Mouse (Mus musculus) CH12.LX (cell line): Measurements from ENCODE around the gene D630045J12Rik. TPM values are rescaled to one million over a fixed set of nuclear protein-coding genes. Genes with fewer than 3 reads are reported as not detected.

Source experiments
- DNase-seq: peaks from one replicate; pipeline ENCODE4 v3.0.0-alpha.2; 2013; ENCODE audit errors: extremely low read depth
- H3K27ac ChIP-seq: 2 replicates; pipeline ENCODE4 v1.5.1; 2012; ENCODE audit warnings: low read depth, mild to moderate bottlenecking, control low read depth, moderate library complexity; ENCODE audit not compliant: insufficient read depth
- H3K27me3 ChIP-seq: replicated peaks from 2 replicates; pipeline ENCODE3; 2012; ENCODE audit warnings: inconsistent platforms
- H3K36me3 ChIP-seq, 2 experiments: replicated peaks in 1 of 2; 2 replicates each; pipeline versions ENCODE3 to v1.6.1; 2012; ENCODE audit warnings: inconsistent platforms in 1 of 2, low read length in 1 of 2, mild to moderate bottlenecking in 1 of 2, mixed read lengths in 1 of 2, moderate library complexity in 1 of 2; ENCODE audit not compliant: control insufficient read depth in 1 of 2, insufficient read depth in 1 of 2
- H3K4me1 ChIP-seq, 2 experiments: 2 replicates each; pipeline ENCODE4 v1.6.1; 2012; ENCODE audit warnings: inconsistent platforms in 1 of 2, moderate library complexity in 1 of 2; ENCODE audit not compliant: insufficient read depth in 2 of 2, control insufficient read depth in 1 of 2
- H3K4me2 ChIP-seq: 2 replicates; pipeline ENCODE4 v1.6.1; 2012; ENCODE audit warnings: low read depth, mild to moderate bottlenecking, control low read depth; ENCODE audit not compliant: poor library complexity, insufficient read depth, severe bottlenecking
- H3K4me3 ChIP-seq, 3 experiments: fragments of 150-350 bp in 1 of 3; sonication (generic) in 1 of 3; replicated peaks in 1 of 3; 2 replicates each; pipeline versions ENCODE3 to v1.5.1; 2011 to 2012; ENCODE audit warnings: low read depth in 2 of 3, low read length in 2 of 3, mild to moderate bottlenecking in 2 of 3, moderate library complexity in 2 of 3, control low read depth in 1 of 3, improper control_type of control experiment in 1 of 3, inconsistent platforms in 1 of 3, mixed read lengths in 1 of 3; ENCODE audit not compliant: poor library complexity in 1 of 3
- H3K79me2 ChIP-seq: replicated peaks from 2 replicates; pipeline ENCODE4 v1.6.1; 2012; ENCODE audit warnings: mild to moderate bottlenecking, moderate library complexity; ENCODE audit not compliant: control insufficient read depth, poor library complexity, insufficient read depth, severe bottlenecking; ENCODE audit errors: extremely low read depth
- H3K9ac ChIP-seq: 2 replicates; pipeline ENCODE4 v1.6.1; 2012; ENCODE audit warnings: low read depth, mild to moderate bottlenecking, control low read depth, moderate library complexity; ENCODE audit not compliant: insufficient read depth
- H3K9me3 ChIP-seq: replicated peaks from 2 replicates; pipeline ENCODE3; 2012; ENCODE audit warnings: low read length, inconsistent platforms, mixed read lengths
- CHD2 ChIP-seq: IDR thresholded peaks from 2 replicates; pipeline ENCODE4 v1.6.1; 2011; ENCODE audit warnings: low read length, improper control_type of control experiment
- CTCF ChIP-seq, 2 experiments: IDR thresholded peaks in 1 of 2; conservative IDR thresholded peaks in 1 of 2; 2 replicates each; pipeline ENCODE4 v1.5.1; 2011 to 2012; ENCODE audit warnings: low read depth in 2 of 2, low read length in 2 of 2, improper control_type of control experiment in 1 of 2, inconsistent platforms in 1 of 2, mild to moderate bottlenecking in 1 of 2, moderate library complexity in 1 of 2
- GABPA ChIP-seq: IDR thresholded peaks from 2 replicates; pipeline ENCODE4 v1.6.1; 2012; ENCODE audit warnings: low read depth, low read length, improper control_type of control experiment, inconsistent platforms; ENCODE audit not compliant: insufficient replicate concordance
- HCFC1 ChIP-seq: IDR thresholded peaks from 2 replicates; pipeline ENCODE4 v1.6.1; 2012; ENCODE audit warnings: low read depth, mild to moderate bottlenecking, inconsistent platforms, low read length, improper control_type of control experiment
- JUN ChIP-seq: IDR thresholded peaks from 2 replicates; pipeline ENCODE4 v1.6.1; 2011; ENCODE audit warnings: low read depth, mild to moderate bottlenecking, low read length, improper control_type of control experiment, moderate library complexity; ENCODE audit not compliant: insufficient read depth
- KAT2A ChIP-seq: IDR thresholded peaks from 2 replicates; pipeline ENCODE4 v1.6.1; 2012; ENCODE audit warnings: low read length, improper control_type of control experiment, inconsistent platforms; ENCODE audit not compliant: insufficient replicate concordance
- NRF1 ChIP-seq: IDR thresholded peaks from 2 replicates; pipeline ENCODE4 v1.6.1; 2014; ENCODE audit warnings: low read depth, mild to moderate bottlenecking, inconsistent platforms, low read length, improper control_type of control experiment, moderate library complexity
- PAX5 ChIP-seq: IDR thresholded peaks from 2 replicates; pipeline ENCODE4 v1.6.1; 2012; ENCODE audit warnings: low read length, inconsistent platforms, mixed read lengths
- POLR2A ChIP-seq: IDR thresholded peaks from 2 replicates; pipeline ENCODE4 v1.6.1; 2011; ENCODE audit warnings: low read depth, mild to moderate bottlenecking, improper control_type of control experiment, low read length
- POLR2AphosphoS2 ChIP-seq: IDR thresholded peaks from 2 replicates; pipeline ENCODE4 v1.6.1; 2011; ENCODE audit warnings: low read depth, low read length, improper control_type of control experiment
- RAD21 ChIP-seq: IDR thresholded peaks from 2 replicates; pipeline ENCODE4 v1.6.1; 2011; ENCODE audit warnings: low read depth, mild to moderate bottlenecking, low read length, improper control_type of control experiment, moderate library complexity
- SIN3A ChIP-seq: IDR thresholded peaks from 2 replicates; pipeline ENCODE4 v1.6.1; 2012; ENCODE audit warnings: low read length, improper control_type of control experiment, inconsistent platforms
- TBP ChIP-seq: conservative IDR thresholded peaks from 2 replicates; pipeline ENCODE4 v1.6.1; 2011; ENCODE audit warnings: low read depth, low read length, improper control_type of control experiment
- TCF12 ChIP-seq: IDR thresholded peaks from 2 replicates; pipeline ENCODE4 v1.6.1; 2014; ENCODE audit warnings: low read depth, mild to moderate bottlenecking, inconsistent platforms, low read length, improper control_type of control experiment
- USF2 ChIP-seq: conservative IDR thresholded peaks from 2 replicates; pipeline ENCODE4 v1.6.1; 2011; ENCODE audit warnings: low read depth, low read length, improper control_type of control experiment
- ZC3H11A ChIP-seq: IDR thresholded peaks from 2 replicates; pipeline ENCODE4 v1.6.1; 2012; ENCODE audit warnings: low read depth, mild to moderate bottlenecking, inconsistent platforms, low read length, improper control_type of control experiment
- ZKSCAN1 ChIP-seq: IDR thresholded peaks from 2 replicates; pipeline ENCODE4 v1.6.1; 2012; ENCODE audit warnings: low read depth, inconsistent platforms, low read length, improper control_type of control experiment, borderline replicate concordance
- ZMIZ1 ChIP-seq: IDR thresholded peaks from 2 replicates; pipeline ENCODE4 v1.6.1; 2012; ENCODE audit warnings: low read depth, mild to moderate bottlenecking, inconsistent platforms, low read length, improper control_type of control experiment
- ZNF384 ChIP-seq: IDR thresholded peaks from 2 replicates; pipeline ENCODE4 v1.6.1; 2012; ENCODE audit warnings: low read depth, low read length, improper control_type of control experiment, inconsistent platforms
- dilution Hi-C: fragments of 300-500 bp; cut with MboI; formaldehyde crosslinking; loops from 2 replicates; pipeline ENCODE4 v1.14.3; 2020; ENCODE audit warnings: low sequenced_read_pairs; ENCODE audit not compliant: extremely low pct_unique_long_range_greater_than_20kb, extremely low pct_ligation_motif_present
- in situ Hi-C: fragments of 300-500 bp; cut with MboI; formaldehyde crosslinking; loops from 3 replicates; pipeline ENCODE4 v1.14.3; 2019; ENCODE audit warnings: low sequenced_read_pairs, low pct_ligation_motif_present, low pct_unique_long_range_greater_than_20kb, mixed read lengths
- polyA plus RNA-seq: library from polyadenylated mRNA; unstranded; fragments of >175 nt; gene quantifications from 2 replicates; pipeline ENCODE4 v1.2.1, GENCODE M21; 2012; ENCODE audit warnings: low read depth; ENCODE audit not compliant: insufficient read length
- total RNA-seq, 2 experiments: library from RNA; depleted of rRNA; stranded (reverse); fragments of 300-350 nt in 1 of 2; fragments of >200 nt in 1 of 2; gene quantifications; 2 replicates each; pipeline ENCODE4 v1.2.3; 2012 to 2014

D630045J12Rik gene
- total and polyA plus RNA-seq, 3 experiments: 0.48 to 4.9 (median 1.7) TPM

DNA sequence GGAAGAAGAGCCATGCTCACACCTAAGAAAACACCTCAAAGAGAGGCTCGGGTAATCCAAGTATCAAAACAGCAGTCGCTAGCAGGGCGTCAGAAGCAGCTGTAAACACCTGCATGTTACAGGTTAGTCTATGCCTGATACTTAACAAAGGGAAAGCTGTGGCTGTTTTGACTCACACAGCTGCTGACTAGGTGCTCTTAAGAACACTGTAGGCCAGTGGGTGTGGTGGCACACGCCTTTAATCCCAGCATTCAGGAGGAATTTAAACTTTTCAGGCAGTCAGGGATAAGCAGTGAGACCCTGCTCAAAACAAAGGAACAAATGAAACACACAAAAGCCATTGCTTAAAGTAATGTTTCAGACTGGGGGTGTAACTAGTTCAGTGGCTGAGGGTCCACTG lies 170.6 kb downstream of the D630045J12Rik start:
- Histone ChIP-seq H3K9me3 (no peaks in the 10 kb centered on the region), H3K27ac (no peak overlapping the region), H3K4me1 (no peaks in the 10 kb centered on the region), H3K27me3 (no peaks in the 10 kb centered on the region), H3K79me2 (no peaks in the 10 kb centered on the region), H3K4me3 (no peak overlapping the region), H3K4me2 (no peak overlapping the region)
- dilution Hi-C loops: no loop called here
- no peak for DNase-seq
- no peak for TF ChIP-seq SIN3A
- TF ChIP-seq ZMIZ1: no peak
- TF ChIP-seq JUN: no peak
- TF ChIP-seq CHD2: no peak
- no peak for TF ChIP-seq POLR2A
- TF ChIP-seq NRF1: no peak
- TF ChIP-seq KAT2A: no peak
- no peak for TF ChIP-seq CTCF (conservative IDR thresholded peaks at IDR 0.05 in 1 of 2, IDR thresholded peaks at IDR 0.05 in 1 of 2; ENCODE audit: low read depth in 2 of 2, low read length in 2 of 2)
- TF ChIP-seq ZC3H11A: no peak
- TF ChIP-seq PAX5: no peak
- no peak for TF ChIP-seq ZKSCAN1
- TF ChIP-seq TBP: no peak
- TF ChIP-seq HCFC1: no peak
- TF ChIP-seq ZNF384: no peak
- no peak for TF ChIP-seq RAD21
- TF ChIP-seq TCF12: no peak
- TF ChIP-seq GABPA: no peak
- no peak for TF ChIP-seq USF2
- TF ChIP-seq, all 38 proteins: peak for 0
- no peaks in the 10 kb centered on the region for H3K36me3 ChIP-seq
- no peak overlapping the region for H3K9ac ChIP-seq
- in situ Hi-C loops: no loop called here

- no peak for DNase-seq
- H3K36me3 ChIP-seq: no peaks in the 10 kb centered on the region
- in situ Hi-C loops (no loop called here), dilution Hi-C loops (no loop called here)
- no peak overlapping the region for H3K9ac ChIP-seq
- H3K4me3 ChIP-seq: no peak overlapping the region
- TF ChIP-seq SIN3A: no peak
- no peak for TF ChIP-seq TCF12
- no peak for TF ChIP-seq POLR2AphosphoS2
- no peaks in the 10 kb centered on the region for H3K27me3 ChIP-seq
- no peak overlapping the region for H3K27ac ChIP-seq
- no peaks in the 10 kb centered on the region; a peak in 1 of 4 replicates for H3K4me1 ChIP-seq
- H3K4me2 ChIP-seq: no peak overlapping the region
- no peaks in the 10 kb centered on the region for H3K79me2 ChIP-seq
- H3K9me3 ChIP-seq: no peaks in the 10 kb centered on the region
These were observed 172.0 kb downstream of the D630045J12Rik start for GRCm38 (mm10) chr6:38081727-38082341.
